Mouse (Mus musculus): ENCODE measurements around the gene Lrmda. TPM values are rescaled to one million over a fixed set of nuclear protein-coding genes. Genes with fewer than 3 reads are reported as not detected.

Gene Lrmda
- polyA plus RNA-seq, 1 experiment from 2014 or later = 0.66 TPM

- Histone ChIP-seq H3K36me3 (ENCODE audit: control insufficient read depth, insufficient read depth, low read length) (no peaks in the 10 kb centered on the region), H3K9ac (ENCODE audit: low read length) (no peak overlapping the region), H3K4me1 (ENCODE audit: control insufficient read depth, insufficient read depth, low read length) (peaks cover 6% of the 10 kb centered on the region), H3K27me3 (ENCODE audit: control insufficient read depth, insufficient read depth, low read length) (no peaks in the 10 kb centered on the region), H3K9me3 (ENCODE audit: control insufficient read depth, low read length) (no peaks in the 10 kb centered on the region), H3K4me3 (ENCODE audit: low read depth, low read length) (no peak overlapping the region), H3K4me2 (ENCODE audit: low read depth) (no peak overlapping the region), H3K27ac (ENCODE audit: low read depth, low read length) (0 out of 2 replicates have a peak overlapping the region, but pooled peaks have one; percentile 7)
- ATAC-seq (ENCODE audit: insufficient read depth, low FRiP score, low TSS enrichment) = no peak
- no peak for DNase-seq (ENCODE audit: low spot score)
- 23% methylated on average over 8 of the region's 8 CpGs for WGBS
Measured at GRCm38 (mm10) chr14:22113463-22114361, 94.2 kb downstream of the Lrmda start.

- ATAC-seq (ENCODE audit: insufficient read depth, low FRiP score, low TSS enrichment) (no peak), DNase-seq (ENCODE audit: low spot score) (peak; percentile 71)
- H3K4me3 ChIP-seq (ENCODE audit: low read depth, low read length) = no peak overlapping the region
- 14% methylated on average over 18 of the region's 18 CpGs for WGBS
- no peaks in the 10 kb centered on the region for H3K27me3 ChIP-seq (ENCODE audit: control insufficient read depth, insufficient read depth, low read length)
- H3K36me3 ChIP-seq (ENCODE audit: control insufficient read depth, insufficient read depth, low read length) = no peaks in the 10 kb centered on the region
- H3K9ac ChIP-seq (ENCODE audit: low read length) = no peak overlapping the region
- no peak overlapping the region for H3K4me2 ChIP-seq (ENCODE audit: low read depth)
- H3K27ac ChIP-seq (ENCODE audit: low read depth, low read length) = 0 out of 2 replicates have a peak overlapping the region, but pooled peaks have one; percentile 7
- peaks cover 6% of the 10 kb centered on the region for H3K4me1 ChIP-seq (ENCODE audit: control insufficient read depth, insufficient read depth, low read length)
- no peaks in the 10 kb centered on the region for H3K9me3 ChIP-seq (ENCODE audit: control insufficient read depth, low read length)
Measured at GRCm38 (mm10) chr14:22114651-22115351, 95.3 kb downstream of the Lrmda start.

- H3K4me1 ChIP-seq (ENCODE audit: control insufficient read depth, insufficient read depth, low read length) = peaks cover 6% of the 10 kb centered on the region
- H3K9me3 ChIP-seq (ENCODE audit: control insufficient read depth, low read length) = no peaks in the 10 kb centered on the region
- 65% methylated on average over 6 of the region's 6 CpGs for WGBS
- no peak overlapping the region for H3K9ac ChIP-seq (ENCODE audit: low read length)
- no peak overlapping the region for H3K27ac ChIP-seq (ENCODE audit: low read depth, low read length)
- no peaks in the 10 kb centered on the region for H3K36me3 ChIP-seq (ENCODE audit: control insufficient read depth, insufficient read depth, low read length)
- no peak overlapping the region for H3K4me2 ChIP-seq (ENCODE audit: low read depth)
- no peaks in the 10 kb centered on the region for H3K27me3 ChIP-seq (ENCODE audit: control insufficient read depth, insufficient read depth, low read length)
- no peak overlapping the region for H3K4me3 ChIP-seq (ENCODE audit: low read depth, low read length)
- ATAC-seq (ENCODE audit: insufficient read depth, low FRiP score, low TSS enrichment) (no peak), DNase-seq (ENCODE audit: low spot score) (no peak)
Measured at GRCm38 (mm10) chr14:22118096-22118495, 98.6 kb downstream of the Lrmda start.

GRCm38 (mm10) chr14:22118512-22118911 lies 99.0 kb downstream of the Lrmda start:
- Histone ChIP-seq H3K27ac (ENCODE audit: low read depth, low read length) (no peak overlapping the region), H3K4me1 (ENCODE audit: control insufficient read depth, insufficient read depth, low read length) (peaks cover 6% of the 10 kb centered on the region), H3K4me2 (ENCODE audit: low read depth) (no peak overlapping the region), H3K36me3 (ENCODE audit: control insufficient read depth, insufficient read depth, low read length) (no peaks in the 10 kb centered on the region), H3K27me3 (ENCODE audit: control insufficient read depth, insufficient read depth, low read length) (no peaks in the 10 kb centered on the region), H3K9me3 (ENCODE audit: control insufficient read depth, low read length) (no peaks in the 10 kb centered on the region), H3K4me3 (ENCODE audit: low read depth, low read length) (no peak overlapping the region), H3K9ac (ENCODE audit: low read length) (no peak overlapping the region)
- DNase-seq (ENCODE audit: low spot score) (no peak), ATAC-seq (ENCODE audit: insufficient read depth, low FRiP score, low TSS enrichment) (no peak)
- 52% methylated on average over 4 of the region's 4 CpGs for WGBS

- no peaks in the 10 kb centered on the region for H3K27me3 ChIP-seq (ENCODE audit: control insufficient read depth, insufficient read depth, low read length)
- H3K4me2 ChIP-seq (ENCODE audit: low read depth) = no peak overlapping the region
- no peak for DNase-seq (ENCODE audit: low spot score)
- no peaks in the 10 kb centered on the region for H3K9me3 ChIP-seq (ENCODE audit: control insufficient read depth, low read length)
- H3K4me1 ChIP-seq (ENCODE audit: control insufficient read depth, insufficient read depth, low read length) = no peaks in the 10 kb centered on the region
- ATAC-seq (ENCODE audit: insufficient read depth, low FRiP score, low TSS enrichment) = no peak
- H3K27ac ChIP-seq (ENCODE audit: low read depth, low read length) = no peak overlapping the region
- WGBS = 84% methylated on average over 4 of the region's 4 CpGs
- H3K4me3 ChIP-seq (ENCODE audit: low read depth, low read length) = no peak overlapping the region
- H3K9ac ChIP-seq (ENCODE audit: low read length) = no peak overlapping the region
- no peaks in the 10 kb centered on the region for H3K36me3 ChIP-seq (ENCODE audit: control insufficient read depth, insufficient read depth, low read length)
Measured at GRCm38 (mm10) chr14:22126276-22126675, 106.8 kb downstream of the Lrmda start.

GRCm38 (mm10) chr14:22126859-22127258 lies 107.3 kb downstream of the Lrmda start:
- ATAC-seq (ENCODE audit: insufficient read depth, low FRiP score, low TSS enrichment) (no peak), DNase-seq (ENCODE audit: low spot score) (no peak)
- Histone ChIP-seq H3K27ac (ENCODE audit: low read depth, low read length) (no peak overlapping the region), H3K9me3 (ENCODE audit: control insufficient read depth, low read length) (no peaks in the 10 kb centered on the region), H3K4me1 (ENCODE audit: control insufficient read depth, insufficient read depth, low read length) (no peaks in the 10 kb centered on the region), H3K27me3 (ENCODE audit: control insufficient read depth, insufficient read depth, low read length) (no peaks in the 10 kb centered on the region), H3K36me3 (ENCODE audit: control insufficient read depth, insufficient read depth, low read length) (no peaks in the 10 kb centered on the region), H3K9ac (ENCODE audit: low read length) (no peak overlapping the region), H3K4me3 (ENCODE audit: low read depth, low read length) (no peak overlapping the region), H3K4me2 (ENCODE audit: low read depth) (no peak overlapping the region)
- 89% methylated on average over 6 of the region's 6 CpGs for WGBS

- no peak overlapping the region for H3K9ac ChIP-seq (ENCODE audit: low read length)
- H3K27me3 ChIP-seq (ENCODE audit: control insufficient read depth, insufficient read depth, low read length) = no peaks in the 10 kb centered on the region
- 55% methylated on average over 7 of the region's 7 CpGs for WGBS
- H3K4me2 ChIP-seq (ENCODE audit: low read depth) = no peak overlapping the region
- H3K9me3 ChIP-seq (ENCODE audit: control insufficient read depth, low read length) = no peaks in the 10 kb centered on the region
- no peaks in the 10 kb centered on the region for H3K4me1 ChIP-seq (ENCODE audit: control insufficient read depth, insufficient read depth, low read length)
- ATAC-seq (ENCODE audit: insufficient read depth, low FRiP score, low TSS enrichment) = peak; percentile 67
- H3K4me3 ChIP-seq (ENCODE audit: low read depth, low read length) = no peak overlapping the region
- no peak overlapping the region for H3K27ac ChIP-seq (ENCODE audit: low read depth, low read length)
- no peak for DNase-seq (ENCODE audit: low spot score)
- H3K36me3 ChIP-seq (ENCODE audit: control insufficient read depth, insufficient read depth, low read length) = no peaks in the 10 kb centered on the region
Measured at GRCm38 (mm10) chr14:22130950-22131585, 111.6 kb downstream of the Lrmda start.

- H3K4me1 ChIP-seq (ENCODE audit: control insufficient read depth, insufficient read depth, low read length) = 0 out of 2 replicates have a peak, but pooled peaks cover 5% of the 10 kb centered on the region
- no peak overlapping the region for H3K4me2 ChIP-seq (ENCODE audit: low read depth)
- H3K27ac ChIP-seq (ENCODE audit: low read depth, low read length) = no peak overlapping the region
- ATAC-seq (ENCODE audit: insufficient read depth, low FRiP score, low TSS enrichment) = no peak
- no peaks in the 10 kb centered on the region for H3K36me3 ChIP-seq (ENCODE audit: control insufficient read depth, insufficient read depth, low read length)
- H3K9ac ChIP-seq (ENCODE audit: low read length) = no peak overlapping the region
- no peaks in the 10 kb centered on the region for H3K9me3 ChIP-seq (ENCODE audit: control insufficient read depth, low read length)
- H3K27me3 ChIP-seq (ENCODE audit: control insufficient read depth, insufficient read depth, low read length) = no peaks in the 10 kb centered on the region
- 88% methylated on average over 1 of the region's 1 CpGs for WGBS
- H3K4me3 ChIP-seq (ENCODE audit: low read depth, low read length) = no peak overlapping the region
- no peak for DNase-seq (ENCODE audit: low spot score)
Measured at GRCm38 (mm10) chr14:22139281-22139680, 119.8 kb downstream of the Lrmda start.

Measured in neural tube, embryonic 11.5 days (tissue).